Mouse (Mus musculus) liver, postnatal 0 days (tissue): ENCODE measurements around the gene Tex14. TPM values are rescaled to one million over a fixed set of nuclear protein-coding genes. Genes with fewer than 3 reads are reported as not detected.

Source experiments
- ATAC-seq: fragments of 200-750 bp; cut with Nextera tagmentation; 2 replicates; pipeline ENCODE4 v1.8.0; 2017; ENCODE audit warnings: mild to moderate bottlenecking, moderate library complexity
- DNase-seq: peaks from one replicate; pipeline ENCODE4 v3.0.0-alpha.2; 2016
- H3K27ac ChIP-seq: fragments of 300-500 bp; sonication (generic); 2 replicates; pipeline ENCODE4 v1.5.1; 2014; ENCODE audit warnings: antibody characterized with exemption, moderate library complexity, mild to moderate bottlenecking, low read depth
- H3K27me3 ChIP-seq: fragments of 300-500 bp; sonication (generic); 2 replicates; pipeline ENCODE4 v1.6.1; 2014; ENCODE audit warnings: low read length, control low read depth, mixed read lengths; ENCODE audit not compliant: insufficient read depth
- H3K36me3 ChIP-seq: fragments of 300-500 bp; sonication (generic); replicated peaks from 2 replicates; pipeline ENCODE4 v1.6.1; 2014; ENCODE audit warnings: mild to moderate bottlenecking, control low read depth, low read length, moderate library complexity, mixed read lengths; ENCODE audit not compliant: insufficient read depth
- H3K4me1 ChIP-seq: fragments of 300-500 bp; sonication (generic); 2 replicates; pipeline ENCODE4 v1.6.1; 2014; ENCODE audit warnings: antibody characterized with exemption, mild to moderate bottlenecking, control low read depth; ENCODE audit not compliant: insufficient read depth
- H3K4me2 ChIP-seq: fragments of 300-500 bp; sonication (generic); 2 replicates; pipeline ENCODE4 v1.6.1; 2014; ENCODE audit warnings: low read depth, mild to moderate bottlenecking, low read length, moderate library complexity, mixed read lengths
- H3K4me3 ChIP-seq: fragments of 300-500 bp; sonication (generic); 2 replicates; pipeline ENCODE4 v1.5.1; 2014; ENCODE audit warnings: low read depth, low read length
- H3K9ac ChIP-seq: fragments of 300-500 bp; sonication (generic); replicated peaks from 2 replicates; pipeline ENCODE4 v1.6.1; 2014; ENCODE audit warnings: mild to moderate bottlenecking, moderate library complexity
- H3K9me3 ChIP-seq: fragments of 300-500 bp; sonication (generic); 2 replicates; pipeline ENCODE4 v1.6.1; 2016; ENCODE audit warnings: mild to moderate bottlenecking, control low read depth, low read length, mixed read lengths
- CTCF ChIP-seq: sonication (generic); IDR thresholded peaks from 2 replicates; pipeline ENCODE4 v1.5.1; 2016; ENCODE audit warnings: antibody characterized with exemption, low read depth
- EP300 ChIP-seq: IDR thresholded peaks from 2 replicates; pipeline ENCODE4 v1.6.1; 2016; ENCODE audit warnings: antibody characterized with exemption, low read depth, mild to moderate bottlenecking
- WGBS: fragments of 180-500 bp; shearing (Covaris S2); extraction: QIAGEN DNeasy Blood & Tissue Kit; methylation state at CpG from one replicate; pipeline ENCODE4 v1.1.7; 2014; ENCODE audit not compliant: insufficient replicate concordance; 5-methylcytosine and 5-hydroxymethylcytosine counted together
- polyA plus RNA-seq: library from polyadenylated mRNA; unstranded; fragments of >200 nt; fragmentation: Nextera tagmentation; extraction: Ambion mirVana; gene quantifications from 2 replicates; pipeline ENCODE4 v1.2.1, GENCODE M21; 2015

Gene Tex14
- polyA plus RNA-seq, 1 experiment from 2014 or later = not detected

- H3K36me3 ChIP-seq = peaks cover 44% of the 10 kb centered on the region
- no peak for TF ChIP-seq EP300
Measured at GRCm38 (mm10) chr11:87597061-87597460, 192.2 kb downstream of the Tex14 start.

GRCm38 (mm10) chr11:87599395-87600089 is 194.7 kb downstream of the Tex14 start:
- no peak overlapping the region for H3K4me2 ChIP-seq
- DNase-seq (no peak), ATAC-seq (no peak)
- no peaks in the 10 kb centered on the region for H3K9me3 ChIP-seq
- H3K4me1 ChIP-seq = peaks cover 14% of the 10 kb centered on the region
- 86% methylated on average over 13 of the region's 13 CpGs for WGBS
- no peak overlapping the region for H3K9ac ChIP-seq
- peaks cover 68% of the 10 kb centered on the region for H3K36me3 ChIP-seq
- TF ChIP-seq EP300 = no peak
- no peak for TF ChIP-seq CTCF
- H3K4me3 ChIP-seq = no peak overlapping the region
- no peaks in the 10 kb centered on the region for H3K27me3 ChIP-seq
- no peak overlapping the region for H3K27ac ChIP-seq

More at GRCm38 (mm10) chr11:87597061-87597460, 192.2 kb downstream of the Tex14 start:
- no peak overlapping the region for H3K4me2 ChIP-seq
- no peak for DNase-seq
- no peaks in the 10 kb centered on the region for H3K9me3 ChIP-seq
- no peak overlapping the region for H3K4me3 ChIP-seq
- H3K4me1 ChIP-seq = peaks cover 34% of the 10 kb centered on the region
- H3K27ac ChIP-seq = no peak overlapping the region
- H3K9ac ChIP-seq = no peak overlapping the region
- no peaks in the 10 kb centered on the region for H3K27me3 ChIP-seq
- no peak for ATAC-seq

GRCm38 (mm10) chr11:87600322-87600853 is 195.5 kb downstream of the Tex14 start:
- H3K36me3 ChIP-seq = peaks cover 76% of the 10 kb centered on the region
- TF ChIP-seq CTCF (no peak), EP300 (no peak)
- no peak overlapping the region for H3K4me3 ChIP-seq
- DNase-seq = no peak
- H3K27ac ChIP-seq = no peak overlapping the region
- ATAC-seq = no peak
- no peaks in the 10 kb centered on the region for H3K9me3 ChIP-seq
- 88% methylated on average over 10 of the region's 10 CpGs for WGBS
- no peak overlapping the region for H3K4me2 ChIP-seq
- H3K27me3 ChIP-seq = no peaks in the 10 kb centered on the region
- H3K9ac ChIP-seq = no peak overlapping the region
- peaks cover 9% of the 10 kb centered on the region for H3K4me1 ChIP-seq

GRCm38 (mm10) chr11:87602234-87602633 is 197.4 kb downstream of the Tex14 start:
- Histone ChIP-seq H3K27ac (no peak overlapping the region), H3K27me3 (no peaks in the 10 kb centered on the region), H3K9ac (no peak overlapping the region), H3K4me1 (no peaks in the 10 kb centered on the region), H3K9me3 (no peaks in the 10 kb centered on the region), H3K4me2 (no peak overlapping the region), H3K36me3 (peaks cover 89% of the 10 kb centered on the region), H3K4me3 (no peak overlapping the region)
- DNase-seq (no peak), ATAC-seq (no peak)
- no peak for TF ChIP-seq CTCF
- TF ChIP-seq EP300 = no peak
- WGBS = 86% methylated on average over 9 of the region's 9 CpGs

GRCm38 (mm10) chr11:87603571-87603970 is 198.7 kb downstream of the Tex14 start:
- ATAC-seq = no peak
- WGBS = 89% methylated on average over 2 of the region's 2 CpGs
- no peak overlapping the region for H3K9ac ChIP-seq

More at GRCm38 (mm10) chr11:87603571-87603970, 198.7 kb downstream of the Tex14 start:
- Histone ChIP-seq H3K27me3 (no peaks in the 10 kb centered on the region), H3K27ac (no peak overlapping the region), H3K4me1 (no peaks in the 10 kb centered on the region), H3K36me3 (peaks cover 90% of the 10 kb centered on the region), H3K4me3 (no peak overlapping the region), H3K4me2 (no peak overlapping the region), H3K9me3 (no peaks in the 10 kb centered on the region)
- DNase-seq = no peak
- TF ChIP-seq CTCF (no peak), EP300 (no peak)

Other genes starting within 250 kb of the Tex14 start
- gene Ppm1e, start 46.0 kb upstream of the Tex14 start, polyA plus RNA-seq = 0.70 and 1.2 TPM in 2 replicates
- 1.6 and 2.6 TPM in 2 replicates for gene Rad51c, start 111 bp upstream of the Tex14 start, polyA plus RNA-seq
- gene Gm11492, start 161.6 kb downstream of the Tex14 start, polyA plus RNA-seq = not detected in 2 replicates
- 21.7 and 22.0 TPM in 2 replicates for gene Sept4, start 163.8 kb downstream of the Tex14 start, polyA plus RNA-seq
- gene Mtmr4, start 187.1 kb downstream of the Tex14 start, polyA plus RNA-seq = 4.8 and 5.6 TPM in 2 replicates
- 0.04 TPM in 1 of 2 replicates, not detected in the other for gene Hsf5, start 212.1 kb downstream of the Tex14 start, polyA plus RNA-seq